Mouse (Mus musculus): Measurements from ENCODE around the gene Gtsf1l. TPM values are rescaled to one million over a fixed set of nuclear protein-coding genes. Genes with fewer than 3 reads are reported as not detected.

Gene Gtsf1l
- polyA plus RNA-seq, 1 experiment from 2014 or later, result 0.22 TPM

- H3K9me3 ChIP-seq (replicated peaks; ENCODE audit: control insufficient read depth, low read length), result no peaks in the 10 kb centered on the region
- 20% methylated on average over 16 of the region's 16 CpGs for WGBS
- H3K36me3 ChIP-seq (ENCODE audit: control insufficient read depth, insufficient read depth, low read length), result no peaks in the 10 kb centered on the region
- H3K4me3 ChIP-seq (ENCODE audit: low read depth, low read length), result no peak overlapping the region
- no peak overlapping the region for H3K9ac ChIP-seq (ENCODE audit: low read length)
- peak overlapping the region; percentile 82 for H3K27ac ChIP-seq (ENCODE audit: low read depth, low read length)
- no peaks in the 10 kb centered on the region for H3K27me3 ChIP-seq (replicated peaks; ENCODE audit: control insufficient read depth, insufficient read depth, low read length)
- peaks cover 17% of the 10 kb centered on the region for H3K4me1 ChIP-seq (ENCODE audit: control insufficient read depth, insufficient read depth, low read length)
- H3K4me2 ChIP-seq (ENCODE audit: low read length), result peak overlapping the region; percentile 34
- ATAC-seq, result peak; percentile 58
- DNase-seq (ENCODE audit: low spot score), result peak; percentile 86
These were observed 24.0 kb upstream of the Gtsf1l start for GRCm38 (mm10) chr2:163111413-163112201.

DNA sequence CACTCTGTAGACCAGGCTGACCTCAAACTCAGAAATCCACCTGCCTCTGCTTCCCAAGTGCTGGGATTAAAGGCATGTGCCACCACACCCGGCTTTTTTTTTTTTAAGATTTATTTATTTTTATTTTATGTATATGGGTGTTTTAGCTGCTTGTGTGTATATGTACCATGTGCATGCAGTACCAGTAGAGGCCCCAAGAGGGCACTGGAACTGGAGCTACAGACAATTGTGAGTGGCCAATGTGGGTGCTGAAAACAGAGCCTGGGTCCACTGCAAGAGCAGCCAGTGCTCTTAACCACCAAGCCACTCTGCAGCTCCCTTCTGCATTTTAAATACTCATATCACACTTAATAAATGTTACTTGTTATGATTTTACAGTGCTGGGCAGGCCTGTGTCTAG, 23.1 kb upstream of the Gtsf1l start:
- no peak for ATAC-seq
- DNase-seq (ENCODE audit: low spot score), result no peak
- H3K4me2 ChIP-seq (ENCODE audit: low read length), result no peak overlapping the region
- H3K27me3 ChIP-seq (replicated peaks; ENCODE audit: control insufficient read depth, insufficient read depth, low read length), result no peaks in the 10 kb centered on the region
- WGBS, result 83% methylated on average over 1 of the region's 1 CpGs
- peak overlapping the region; percentile 74; the same call in 1 of the 2 replicates for H3K27ac ChIP-seq (ENCODE audit: low read depth, low read length)
- H3K4me1 ChIP-seq (ENCODE audit: control insufficient read depth, insufficient read depth, low read length), result peaks cover 17% of the 10 kb centered on the region
- no peaks in the 10 kb centered on the region for H3K36me3 ChIP-seq (ENCODE audit: control insufficient read depth, insufficient read depth, low read length)
- no peak overlapping the region for H3K9ac ChIP-seq (ENCODE audit: low read length)
- H3K4me3 ChIP-seq (ENCODE audit: low read depth, low read length), result no peak overlapping the region
- H3K9me3 ChIP-seq (replicated peaks; ENCODE audit: control insufficient read depth, low read length), result no peaks in the 10 kb centered on the region

DNA sequence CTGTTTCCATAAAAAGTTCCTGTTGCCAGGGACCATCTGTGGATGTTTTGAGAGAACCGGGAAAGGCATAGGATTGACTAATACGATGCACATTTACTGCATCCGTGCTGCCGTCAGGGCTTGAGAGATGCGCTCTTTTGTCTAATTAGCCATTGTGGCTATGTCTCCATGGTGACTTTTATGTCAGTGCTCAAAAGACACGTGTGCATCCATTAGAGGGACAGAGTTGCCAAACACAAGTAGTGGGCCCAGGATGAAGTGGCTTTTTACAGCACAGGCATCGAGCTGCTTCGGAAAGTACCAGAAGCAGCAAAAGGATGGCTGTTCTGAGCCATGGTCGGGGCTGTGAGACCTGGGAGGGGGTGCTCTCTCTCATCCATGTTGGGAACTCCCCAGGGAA, 20.7 kb upstream of the Gtsf1l start:
- H3K4me2 ChIP-seq (ENCODE audit: low read length), result no peak overlapping the region
- peaks cover 17% of the 10 kb centered on the region for H3K4me1 ChIP-seq (ENCODE audit: control insufficient read depth, insufficient read depth, low read length)
- no peak overlapping the region for H3K9ac ChIP-seq (ENCODE audit: low read length)
- no peak overlapping the region for H3K4me3 ChIP-seq (ENCODE audit: low read depth, low read length)
- H3K36me3 ChIP-seq (ENCODE audit: control insufficient read depth, insufficient read depth, low read length), result no peaks in the 10 kb centered on the region
- no peaks in the 10 kb centered on the region for H3K9me3 ChIP-seq (replicated peaks; ENCODE audit: control insufficient read depth, low read length)
- peak; percentile 28; the same call in 1 of the 2 replicates for ATAC-seq
- no peaks in the 10 kb centered on the region for H3K27me3 ChIP-seq (replicated peaks; ENCODE audit: control insufficient read depth, insufficient read depth, low read length)
- 31% methylated on average over 9 of the region's 9 CpGs for WGBS
- H3K27ac ChIP-seq (ENCODE audit: low read depth, low read length), result no peak overlapping the region
- peak; percentile 59 for DNase-seq (ENCODE audit: low spot score)

DNA sequence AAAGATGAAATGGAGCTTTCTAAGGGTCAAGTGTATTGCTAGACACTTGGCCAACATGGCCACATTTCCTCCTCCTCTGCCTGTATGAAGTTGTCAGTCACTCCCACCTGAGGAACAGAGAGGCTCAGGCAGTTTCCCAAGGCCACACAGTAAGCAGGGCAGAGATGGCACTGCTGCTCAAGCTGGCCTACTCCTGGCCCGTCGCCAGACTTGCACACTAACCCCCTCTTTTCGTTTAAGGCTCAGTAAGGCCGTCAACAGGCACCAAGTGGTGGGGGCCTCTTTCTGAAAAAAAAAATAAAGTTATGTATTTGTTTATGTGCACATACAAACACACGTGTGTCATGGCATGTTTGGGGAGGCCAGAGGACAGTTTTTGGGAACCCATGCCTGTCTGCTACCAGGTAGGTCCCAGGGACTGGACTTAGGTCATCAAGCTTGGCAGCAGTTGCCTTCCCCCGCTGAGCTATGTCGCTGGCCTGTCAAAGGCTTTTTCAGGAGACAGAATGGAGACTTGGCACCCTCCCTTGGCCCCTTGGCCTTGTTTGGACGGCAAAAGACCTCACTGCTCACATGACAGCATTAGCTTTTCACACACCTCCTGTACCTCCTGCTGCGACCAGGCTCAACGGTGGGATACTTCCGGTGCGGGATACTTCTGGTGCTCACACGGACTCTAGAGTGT, 16.6 kb upstream of the Gtsf1l start:
- Histone ChIP-seq H3K9me3 (replicated peaks; ENCODE audit: control insufficient read depth, low read length) (no peaks in the 10 kb centered on the region), H3K9ac (ENCODE audit: low read length) (no peak overlapping the region), H3K36me3 (ENCODE audit: control insufficient read depth, insufficient read depth, low read length) (no peaks in the 10 kb centered on the region), H3K27ac (ENCODE audit: low read depth, low read length) (no peak overlapping the region), H3K4me1 (ENCODE audit: control insufficient read depth, insufficient read depth, low read length) (no peaks in the 10 kb centered on the region; the same call in 1 of the 2 replicates), H3K4me2 (ENCODE audit: low read length) (no peak overlapping the region), H3K4me3 (ENCODE audit: low read depth, low read length) (no peak overlapping the region), H3K27me3 (replicated peaks; ENCODE audit: control insufficient read depth, insufficient read depth, low read length) (no peaks in the 10 kb centered on the region)
- 63% methylated on average over 13 of the region's 13 CpGs for WGBS
- ATAC-seq (no peak), DNase-seq (ENCODE audit: low spot score) (no peak)

GRCm38 (mm10) chr2:163102900-163103653, 15.4 kb upstream of the Gtsf1l start:
- DNase-seq (ENCODE audit: low spot score) (no peak), ATAC-seq (no peak)
- Histone ChIP-seq H3K4me1 (ENCODE audit: control insufficient read depth, insufficient read depth, low read length) (no peaks in the 10 kb centered on the region; the same call in 1 of the 2 replicates), H3K9ac (ENCODE audit: low read length) (no peak overlapping the region), H3K4me3 (ENCODE audit: low read depth, low read length) (no peak overlapping the region), H3K27ac (ENCODE audit: low read depth, low read length) (no peak overlapping the region), H3K36me3 (ENCODE audit: control insufficient read depth, insufficient read depth, low read length) (no peaks in the 10 kb centered on the region), H3K4me2 (ENCODE audit: low read length) (no peak overlapping the region), H3K27me3 (replicated peaks; ENCODE audit: control insufficient read depth, insufficient read depth, low read length) (no peaks in the 10 kb centered on the region), H3K9me3 (replicated peaks; ENCODE audit: control insufficient read depth, low read length) (no peaks in the 10 kb centered on the region)
- WGBS, result 54% methylated on average over 18 of the region's 18 CpGs

DNA sequence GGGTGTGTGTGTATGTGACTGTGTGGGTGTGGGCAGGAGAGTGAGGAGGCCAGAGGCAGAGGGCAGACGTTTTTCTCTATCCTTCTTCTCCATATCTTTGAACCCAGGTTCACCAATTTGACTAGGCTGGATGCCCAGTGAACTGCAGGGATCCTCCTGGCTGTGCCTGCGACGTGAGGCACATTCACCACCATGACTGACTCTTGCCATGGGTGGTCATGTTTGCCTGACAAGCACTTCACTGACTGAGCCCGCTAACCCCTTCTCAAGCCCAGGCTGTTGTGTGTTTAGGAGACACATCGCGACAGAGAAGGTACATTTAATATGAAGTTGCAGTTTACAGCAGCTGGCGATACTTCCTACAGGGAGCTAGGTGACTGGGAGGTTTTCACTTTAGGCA, 14.6 kb upstream of the Gtsf1l start:
- DNase-seq (ENCODE audit: low spot score), result no peak
- no peaks in the 10 kb centered on the region for H3K9me3 ChIP-seq (replicated peaks; ENCODE audit: control insufficient read depth, low read length)
- no peak overlapping the region for H3K27ac ChIP-seq (ENCODE audit: low read depth, low read length)
- H3K9ac ChIP-seq (ENCODE audit: low read length), result no peak overlapping the region
- 57% methylated on average over 7 of the region's 7 CpGs for WGBS
- H3K36me3 ChIP-seq (ENCODE audit: control insufficient read depth, insufficient read depth, low read length), result no peaks in the 10 kb centered on the region
- no peaks in the 10 kb centered on the region for H3K27me3 ChIP-seq (replicated peaks; ENCODE audit: control insufficient read depth, insufficient read depth, low read length)
- H3K4me1 ChIP-seq (ENCODE audit: control insufficient read depth, insufficient read depth, low read length), result no peaks in the 10 kb centered on the region; the same call in 1 of the 2 replicates
- ATAC-seq, result no peak
- H3K4me3 ChIP-seq (ENCODE audit: low read depth, low read length), result no peak overlapping the region
- H3K4me2 ChIP-seq (ENCODE audit: low read length), result no peak overlapping the region

GRCm38 (mm10) chr2:163101646-163102203, 14.1 kb upstream of the Gtsf1l start:
- no peak overlapping the region for H3K9ac ChIP-seq (ENCODE audit: low read length)
- H3K27ac ChIP-seq (ENCODE audit: low read depth, low read length), result no peak overlapping the region
- no peaks in the 10 kb centered on the region for H3K27me3 ChIP-seq (replicated peaks; ENCODE audit: control insufficient read depth, insufficient read depth, low read length)
- H3K4me2 ChIP-seq (ENCODE audit: low read length), result no peak overlapping the region
- DNase-seq (ENCODE audit: low spot score) (peak; percentile 76), ATAC-seq (0 out of 2 replicates have a peak, but pooled peaks have one; percentile 51)
- no peaks in the 10 kb centered on the region for H3K9me3 ChIP-seq (replicated peaks; ENCODE audit: control insufficient read depth, low read length)
- H3K4me1 ChIP-seq (ENCODE audit: control insufficient read depth, insufficient read depth, low read length), result no peaks in the 10 kb centered on the region; the same call in 1 of the 2 replicates
- 6% methylated on average over 10 of the region's 10 CpGs for WGBS
- no peaks in the 10 kb centered on the region for H3K36me3 ChIP-seq (ENCODE audit: control insufficient read depth, insufficient read depth, low read length)
- no peak overlapping the region for H3K4me3 ChIP-seq (ENCODE audit: low read depth, low read length)

DNA sequence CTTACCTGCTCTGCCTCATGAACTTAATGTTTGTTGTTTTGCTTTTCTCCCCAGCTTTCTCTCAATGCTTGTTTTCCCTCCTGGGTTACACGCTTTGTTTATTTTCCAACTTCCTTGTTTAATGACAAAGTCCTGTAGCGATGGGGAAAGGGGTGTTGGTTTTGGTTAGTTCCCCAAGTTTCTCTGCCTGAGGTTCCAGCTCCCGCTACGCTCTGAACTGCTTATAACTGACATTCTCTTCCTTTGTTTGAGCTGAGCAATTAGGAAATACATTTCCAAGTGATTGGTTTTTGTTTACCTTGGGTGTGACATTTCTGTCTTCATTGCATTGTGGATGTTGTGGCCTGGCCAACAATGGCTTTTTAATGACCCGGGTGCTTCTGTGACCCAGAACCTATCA, 12.9 kb upstream of the Gtsf1l start:
- no peak overlapping the region for H3K4me2 ChIP-seq (ENCODE audit: low read length)
- H3K27me3 ChIP-seq (replicated peaks; ENCODE audit: control insufficient read depth, insufficient read depth, low read length), result no peaks in the 10 kb centered on the region
- H3K9ac ChIP-seq (ENCODE audit: low read length), result no peak overlapping the region
- H3K4me3 ChIP-seq (ENCODE audit: low read depth, low read length), result no peak overlapping the region
- H3K4me1 ChIP-seq (ENCODE audit: control insufficient read depth, insufficient read depth, low read length), result no peaks in the 10 kb centered on the region; the same call in 1 of the 2 replicates
- no peak overlapping the region for H3K27ac ChIP-seq (ENCODE audit: low read depth, low read length)
- DNase-seq (ENCODE audit: low spot score) (no peak), ATAC-seq (no peak)
- no peaks in the 10 kb centered on the region for H3K36me3 ChIP-seq (ENCODE audit: control insufficient read depth, insufficient read depth, low read length)
- WGBS, result 40% methylated on average over 5 of the region's 5 CpGs
- no peaks in the 10 kb centered on the region for H3K9me3 ChIP-seq (replicated peaks; ENCODE audit: control insufficient read depth, low read length)

Data from forebrain, embryonic 14.5 days (tissue).